Mouse (Mus musculus) left cerebral cortex, postnatal 10 days (tissue): ENCODE measurements around the gene Naa40. TPM values are rescaled to one million over a fixed set of nuclear protein-coding genes. Genes with fewer than 3 reads are reported as not detected.

Experiments
- DNase-seq, 2 experiments: peaks; one replicate each; pipeline ENCODE4 v3.0.0; 2021 to 2022; ENCODE audit warnings: low spot score in 2 of 2, mixed read lengths in 1 of 2; ENCODE audit errors: extremely low spot score in 1 of 2
- intact Hi-C: fragments of 180-260 bp; cut with DNase I; formaldehyde crosslinking; loops from one replicate; pipeline ENCODE4 v1.15.1; 2025
- total RNA-seq, 2 experiments: library from RNA; stranded (reverse); gene quantifications; 2 replicates each; pipeline ENCODE4 v1.2.3; 2021

Naa40 gene
- total RNA-seq = 10 to 100 TPM; 40.6 to 41.5 TPM

- intact Hi-C loops = loop anchor here (5.0 kb wide), 1 partner anchor 176 kb away; the partner anchor contains the start of gene 2700081O15Rik
- peak; percentile 91 to 97 for DNase-seq
Observed at GRCm38 (mm10) chr19:7240782-7241690, at the start of gene Naa40. Naa40 (minus strand) TSS chr19:7241183.

- no peak for DNase-seq
- intact Hi-C loops = no loop called here
Observed at GRCm38 (mm10) chr19:7289767-7290166, 48.8 kb upstream of the Naa40 start.

DNA sequence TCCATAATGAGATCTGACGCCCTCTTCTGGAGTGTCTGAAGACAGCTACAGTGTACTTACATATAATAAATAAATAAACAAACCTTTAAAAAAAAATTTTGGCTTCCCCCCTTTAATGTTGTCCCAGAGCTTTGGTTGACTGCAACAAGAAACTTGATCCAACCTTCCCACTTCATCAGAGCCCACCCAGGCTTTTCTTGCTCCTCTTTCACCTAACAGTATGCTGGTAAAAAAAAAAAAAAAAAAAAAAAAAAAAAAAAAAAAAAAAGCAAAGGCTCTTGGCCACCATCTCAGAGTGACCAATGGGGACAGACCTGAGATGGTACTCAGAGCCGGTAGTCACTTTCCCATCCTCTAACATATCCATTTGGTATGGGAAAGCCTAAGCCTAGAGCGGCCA, 47.3 kb upstream of the Naa40 start:
- no peak for DNase-seq

GRCm38 (mm10) chr19:7286563-7287315, 45.8 kb upstream of the Naa40 start:
- intact Hi-C loops = no loop called here
- no peak for DNase-seq

More for the DNA sequence above, 47.3 kb upstream of the Naa40 start:
- intact Hi-C loops = no loop called here

GRCm38 (mm10) chr19:7280557-7281330, 39.8 kb upstream of the Naa40 start:
- DNase-seq = peak; percentile 64 to 74
- intact Hi-C loops = no loop called here

- intact Hi-C loops = loop anchor here (2.0 kb wide), 1 partner anchor 62 kb away; the partner anchor contains the start of gene Mark2
- DNase-seq = peak in 1 of 2 experiments; percentile 76
Observed at GRCm38 (mm10) chr19:7279114-7279513, 38.1 kb upstream of the Naa40 start.

GRCm38 (mm10) chr19:7278200-7278906, 37.4 kb upstream of the Naa40 start:
- intact Hi-C loops = loop anchor here (2.0 kb wide), 1 partner anchor 62 kb away; the partner anchor contains the start of gene Mark2
- DNase-seq = peak in 1 of 2 experiments; percentile 40

DNA sequence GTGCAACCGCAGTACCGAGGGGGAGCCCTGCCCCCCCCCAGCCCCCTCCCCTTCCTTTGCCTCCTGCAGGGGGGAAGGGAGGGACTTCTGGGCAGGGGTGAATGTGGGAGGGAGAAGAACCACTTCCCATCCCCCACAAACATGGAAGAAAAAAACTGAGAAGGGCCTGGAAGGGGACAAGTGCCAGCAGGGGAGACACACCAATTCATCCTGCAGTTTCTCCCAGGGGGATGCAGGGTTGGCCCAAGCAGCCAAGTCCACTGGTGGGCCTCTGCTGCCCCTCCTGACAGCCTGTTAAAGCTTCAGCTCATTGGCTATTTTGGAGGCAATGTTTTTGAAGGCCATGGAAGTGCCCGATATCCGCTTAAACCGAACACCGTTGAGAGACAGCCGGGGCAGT, 35.8 kb upstream of the Naa40 start:
- DNase-seq = no peak
- intact Hi-C loops = no loop called here

DNA sequence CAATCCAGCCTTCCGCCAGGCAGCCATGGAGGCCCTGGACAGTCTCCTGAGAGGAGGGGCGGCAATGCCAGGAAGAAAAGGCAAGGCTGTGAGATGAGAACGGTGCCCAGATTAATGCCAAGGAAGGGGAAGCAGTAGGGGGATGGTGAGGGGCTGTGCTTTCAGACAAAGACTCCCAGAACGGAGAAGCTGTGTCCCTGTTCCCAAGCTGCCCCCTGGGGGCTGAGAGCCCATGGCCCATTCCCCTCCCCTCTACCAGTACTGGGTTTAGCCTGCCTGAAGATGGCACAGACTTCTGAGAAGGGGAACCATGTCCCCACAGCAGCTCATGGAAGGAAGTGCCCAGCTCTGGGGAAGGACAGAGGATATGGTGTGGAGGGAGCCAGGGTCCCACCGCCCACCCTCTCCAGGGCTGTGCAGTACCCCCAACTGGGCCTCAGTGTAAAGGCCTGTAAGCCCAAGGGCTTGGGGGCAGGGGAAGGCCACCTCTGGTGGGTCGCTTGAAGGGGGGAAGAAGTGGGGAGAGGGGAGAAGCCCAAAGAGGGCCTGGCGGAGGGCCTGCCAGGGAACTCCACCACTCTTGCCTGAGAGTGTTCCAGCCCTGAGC, 35.2 kb upstream of the Naa40 start:
- intact Hi-C loops = no loop called here
- peak in 1 of 2 experiments; percentile 46 for DNase-seq

DNA sequence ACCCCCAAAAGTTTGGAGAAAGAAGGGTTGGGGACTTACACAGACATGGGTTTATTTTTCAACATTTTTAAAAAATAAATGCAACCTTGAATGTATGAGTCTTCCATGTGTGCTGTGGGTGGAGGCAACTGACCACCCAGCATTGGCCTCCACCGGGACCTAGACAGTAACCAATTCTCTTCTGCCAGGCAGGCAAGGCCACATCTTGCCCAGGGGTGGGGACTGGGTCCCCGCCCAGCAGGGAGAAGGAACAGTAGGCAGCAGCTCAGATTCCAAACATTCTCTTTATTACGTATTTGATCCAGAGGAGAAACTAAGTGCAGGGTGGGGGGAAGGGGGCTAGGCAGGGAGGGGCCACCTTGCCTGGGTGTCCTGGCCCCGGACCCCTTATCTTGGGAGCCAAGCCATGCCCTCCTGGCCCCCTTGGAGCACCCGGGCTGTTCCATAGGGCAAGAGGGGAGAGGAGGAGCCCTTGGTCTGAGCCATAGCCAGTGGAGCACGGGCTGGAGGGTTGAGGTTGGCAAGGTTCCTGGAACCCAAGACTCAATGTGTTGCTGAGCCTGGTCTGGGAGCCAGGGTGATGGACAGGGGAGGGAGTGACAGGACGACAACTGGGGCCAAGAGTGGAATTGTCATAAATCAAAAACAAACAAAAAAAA, 34.3 kb upstream of the Naa40 start:
- intact Hi-C loops = no loop called here
- peak in 1 of 2 experiments; percentile 45 for DNase-seq

DNA sequence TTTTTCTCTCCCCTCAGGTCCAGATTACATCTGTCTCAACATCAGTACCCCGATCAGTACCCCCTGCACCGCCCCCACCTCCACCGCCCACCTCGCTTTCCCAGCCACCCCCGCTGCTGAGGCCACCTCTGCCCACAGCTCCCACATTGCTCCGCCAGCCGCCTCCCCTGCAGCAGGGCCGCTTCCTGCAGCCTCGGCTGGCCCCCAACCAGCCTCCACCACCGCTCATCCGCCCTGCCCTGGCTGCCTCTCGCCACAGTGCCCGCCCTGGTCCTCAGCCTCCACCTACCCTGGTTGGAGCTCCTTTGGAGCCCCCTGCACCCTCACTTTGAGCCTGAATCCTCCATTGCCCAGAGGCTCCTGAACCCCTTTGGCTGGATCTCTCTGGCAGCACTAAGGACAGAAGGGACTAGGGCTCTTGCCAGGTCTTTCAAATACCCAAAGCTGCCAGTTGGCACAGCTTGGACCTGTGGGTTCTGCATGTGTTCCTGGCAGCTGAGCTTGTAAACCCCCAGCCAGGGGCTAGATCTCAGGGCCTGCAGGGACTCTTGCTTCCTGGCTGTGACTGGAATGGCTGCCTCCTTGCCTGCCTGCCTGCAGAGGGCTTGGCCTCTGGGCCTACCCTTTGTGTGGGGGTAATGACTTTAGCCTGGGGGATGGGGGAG, 33.5 kb upstream of the Naa40 start:
- DNase-seq = peak; percentile 47 to 67
- intact Hi-C loops = no loop called here

- intact Hi-C loops = no loop called here
- no peak for DNase-seq
Observed at GRCm38 (mm10) chr19:7273486-7273885, 32.5 kb upstream of the Naa40 start.

DNA sequence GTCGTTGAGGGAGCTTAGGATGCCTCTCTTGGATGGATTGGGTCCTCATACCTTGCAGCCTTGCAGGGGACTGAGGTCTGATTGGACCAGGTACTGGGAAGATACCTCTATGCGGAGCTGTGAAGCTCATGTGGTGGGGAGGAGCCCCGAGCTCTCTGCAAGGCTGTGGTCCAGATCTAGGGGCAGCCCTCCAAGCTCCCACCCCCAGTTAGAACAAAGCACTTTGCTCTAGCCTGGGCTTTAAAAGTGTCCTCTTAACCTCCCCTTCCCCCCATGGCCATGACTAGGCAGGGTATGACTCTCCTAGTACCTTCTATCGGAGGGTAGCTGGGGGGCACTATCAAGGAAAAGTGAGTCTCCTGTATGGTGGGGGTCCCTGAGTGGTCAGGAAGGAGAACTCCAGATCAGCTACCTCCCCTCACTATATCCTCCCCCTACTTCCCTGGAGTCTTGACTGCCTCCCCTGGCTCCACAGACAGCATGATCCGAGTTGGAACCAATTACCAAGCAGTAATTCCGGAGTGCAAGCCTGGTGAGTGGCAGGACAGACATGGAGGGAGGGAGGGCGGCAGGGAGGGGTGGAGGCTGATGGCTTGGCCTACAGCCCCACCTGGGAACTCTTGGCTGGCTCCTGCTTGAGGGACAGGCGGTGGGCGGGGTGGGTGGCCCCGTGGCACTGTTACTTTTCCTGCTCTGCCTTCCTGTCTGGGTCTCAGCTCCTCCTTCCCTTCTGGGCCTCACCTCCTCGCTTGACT, 28.5 kb upstream of the Naa40 start:
- DNase-seq = peak in 1 of 2 experiments; percentile 47
- intact Hi-C loops = loop anchor here (10.0 kb wide), 1 partner anchor 145 kb away; the partner anchor contains the start of gene 2700081O15Rik

GRCm38 (mm10) chr19:7268722-7269090, 27.7 kb upstream of the Naa40 start:
- peak in 1 of 2 experiments; percentile 89 for DNase-seq
- intact Hi-C loops = loop anchor here (10.0 kb wide), 1 partner anchor 146 kb away; the partner anchor contains the start of gene 2700081O15Rik

- DNase-seq = peak; percentile 74 to 92
- intact Hi-C loops = loop anchor here (10.0 kb wide), 1 partner anchor 147 kb away; the partner anchor contains the start of gene 2700081O15Rik
Observed at GRCm38 (mm10) chr19:7267781-7268721, 27.1 kb upstream of the Naa40 start.
